Mouse (Mus musculus) heart, postnatal 14 days (tissue): ENCODE data around the gene 2210407C18Rik. TPM values are rescaled to one million over a fixed set of nuclear protein-coding genes. Genes with fewer than 3 reads are reported as not detected.

ENCODE experiments used
- DNase-seq, 2 experiments: peaks; one replicate each; pipeline ENCODE4 v3.0.0; 2021 to 2022
- intact Hi-C: fragments of 180-260 bp; cut with DNase I; formaldehyde crosslinking; loops from one replicate; pipeline ENCODE4 v1.15.1; 2025
- total RNA-seq, 2 experiments: library from RNA; stranded (reverse); gene quantifications; 2 replicates each; pipeline ENCODE4 v1.2.3; 2021

Gene 2210407C18Rik
- total RNA-seq, 2 experiments from 2014 or later: 7.4 to 10.7 TPM

DNA sequence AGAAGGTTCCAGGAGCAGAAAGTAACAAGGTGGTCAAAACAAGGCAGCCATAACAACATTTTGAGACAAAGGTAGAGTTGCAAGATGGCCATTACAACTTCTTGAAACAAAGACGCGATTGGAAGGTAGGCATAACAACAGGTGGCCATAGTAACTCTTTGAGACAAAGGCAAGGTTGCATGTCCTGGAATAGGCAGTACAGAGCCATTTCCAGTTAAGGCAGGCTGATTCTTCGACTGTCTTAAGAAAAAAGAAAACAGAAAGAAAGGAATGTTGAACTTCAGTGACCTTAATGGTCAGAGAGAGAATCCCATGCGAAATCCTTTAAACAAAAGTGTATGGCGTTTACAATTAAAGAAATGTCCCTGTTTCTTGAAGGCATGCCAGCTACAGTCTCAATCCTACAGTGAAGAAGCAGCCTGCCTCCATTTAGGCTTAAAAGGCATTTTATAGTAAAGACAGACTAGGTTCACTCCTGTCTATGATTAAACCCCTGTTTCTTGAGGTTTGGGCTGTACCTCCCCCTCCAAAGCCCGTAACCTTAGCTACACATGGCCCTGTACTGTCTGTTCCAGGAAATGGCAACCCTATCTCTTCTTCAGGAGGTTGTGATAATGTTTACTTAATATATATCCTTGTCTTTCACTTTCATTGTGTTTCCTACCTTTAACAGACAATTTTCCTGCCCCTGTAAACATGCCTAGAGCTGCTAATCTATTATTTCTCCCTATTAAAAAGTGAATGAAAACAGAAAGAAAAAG, 12.9 kb downstream of the 2210407C18Rik start:
- no peak for DNase-seq
- intact Hi-C loops: no loop called here

- DNase-seq: no peak
- intact Hi-C loops: no loop called here
Observed at GRCm38 (mm10) chr11:58602062-58602461, 13.8 kb downstream of the 2210407C18Rik start.

DNA sequence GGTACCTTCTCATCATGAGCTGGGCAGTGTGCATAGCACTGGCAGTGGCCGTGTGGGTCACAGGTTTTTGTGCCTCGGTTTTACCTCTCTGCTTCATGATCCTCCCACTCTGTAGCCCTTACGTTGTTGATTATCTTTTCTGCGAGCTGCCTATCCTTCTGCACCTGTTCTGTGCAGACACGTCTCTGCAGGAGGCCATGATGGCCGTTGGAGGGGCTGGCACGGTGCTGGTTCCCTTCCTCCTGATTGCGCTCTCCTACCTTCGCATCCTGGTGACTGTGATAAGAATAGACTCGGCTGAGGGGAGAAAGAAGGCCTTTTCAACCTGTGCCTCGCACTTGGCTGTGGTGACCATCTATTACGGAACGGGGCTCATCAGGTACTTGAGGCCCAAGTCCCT, 18.0 kb downstream of the 2210407C18Rik start:
- no peak for DNase-seq
- intact Hi-C loops: no loop called here

DNA sequence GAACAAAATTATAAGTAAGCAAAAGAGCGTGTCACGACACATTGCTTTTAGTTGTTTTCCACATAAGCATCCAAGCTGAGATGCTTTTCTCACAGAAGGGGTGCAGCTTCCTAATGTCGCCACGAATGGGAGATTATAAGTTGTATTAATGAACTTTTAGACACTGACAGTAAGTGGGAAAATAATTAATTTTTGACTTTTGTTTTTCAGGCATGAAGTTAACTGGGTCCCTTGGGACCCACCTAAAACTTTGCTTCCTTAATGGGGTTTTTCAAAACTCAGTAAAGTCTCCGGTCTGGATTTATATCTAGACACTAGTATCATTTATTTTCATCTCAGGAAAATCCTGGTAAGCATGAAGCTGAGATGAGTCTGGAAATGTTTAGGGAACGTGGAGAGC, 21.1 kb downstream of the 2210407C18Rik start, which contains the start of gene Olfr324:
TSS of gene Olfr324 (plus strand) at position 301 of the 400 bp plus-strand sequence.
- intact Hi-C loops: no loop called here
- no peak for DNase-seq

- DNase-seq: no peak
- intact Hi-C loops: loop anchor here (5.0 kb wide), 1 partner anchor 186 kb away; no protein-coding TSS in a partner anchor
Observed at GRCm38 (mm10) chr11:58588620-58589250, 27.1 kb downstream of the 2210407C18Rik start.

DNA sequence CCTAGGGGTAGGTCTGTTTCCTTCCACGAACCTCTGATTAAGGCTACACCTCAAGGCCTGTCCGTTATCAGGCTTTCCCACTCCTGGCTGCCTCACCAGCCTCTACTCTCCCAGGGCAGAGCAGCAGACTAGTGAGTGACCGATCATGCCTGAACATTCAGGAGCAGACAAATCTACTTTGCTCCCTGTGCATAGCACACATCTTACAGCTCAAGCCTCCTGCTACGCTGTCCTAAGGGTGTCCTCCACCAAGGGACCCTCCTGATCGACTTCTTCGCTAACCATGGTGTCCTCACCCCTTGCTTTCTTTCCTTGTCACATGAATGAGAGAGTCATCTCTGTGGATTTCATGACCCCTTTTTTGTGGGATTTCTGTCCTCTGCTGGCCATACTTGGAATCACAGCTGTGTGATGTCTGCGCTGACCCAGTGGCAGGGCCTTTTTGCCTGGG, 28.0 kb downstream of the 2210407C18Rik start:
- peak; percentile 41 to 71 for DNase-seq
- intact Hi-C loops: loop anchor here (5.0 kb wide), 1 partner anchor 186 kb away; no protein-coding TSS in a partner anchor

DNA sequence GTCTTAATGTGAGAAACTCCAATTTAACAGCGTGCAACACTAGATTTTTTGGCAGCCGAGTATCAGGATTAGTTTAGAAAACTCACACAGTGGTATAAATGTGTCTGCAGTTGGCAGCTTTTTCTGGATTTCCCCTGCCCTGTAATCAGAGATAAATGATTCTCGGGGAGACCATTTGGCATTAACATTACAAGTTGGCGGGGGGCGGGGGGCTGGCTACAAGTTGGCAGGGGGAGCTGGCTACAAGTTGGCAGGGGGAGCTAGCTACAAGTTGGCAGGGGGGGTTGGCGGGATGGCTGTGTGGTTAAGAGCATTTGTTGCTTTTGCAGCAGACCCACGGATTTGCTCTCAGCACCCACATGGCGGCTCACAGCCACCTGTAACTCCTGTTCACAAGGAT, 37.2 kb downstream of the 2210407C18Rik start:
- intact Hi-C loops: no loop called here
- DNase-seq: no peak

DNA sequence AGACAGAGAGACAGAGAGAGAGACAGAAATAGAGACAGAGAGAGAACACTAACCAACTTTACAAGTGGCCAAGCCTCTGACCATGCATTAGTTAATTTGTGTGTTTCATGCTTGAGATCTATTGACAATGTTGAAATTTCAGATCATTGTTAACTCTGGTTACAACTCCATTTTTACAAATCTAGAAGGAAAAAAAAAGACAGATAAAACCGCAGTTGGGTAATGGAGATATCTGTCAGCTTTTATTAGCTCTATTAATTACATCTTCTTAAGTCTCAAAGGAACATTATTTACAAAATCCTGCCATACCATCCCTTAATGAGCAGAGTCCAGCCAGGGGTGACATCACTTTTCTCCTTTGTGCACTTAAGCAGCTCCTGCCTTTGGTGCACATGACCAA, 38.4 kb downstream of the 2210407C18Rik start, which contains the start of gene Olfr325:
TSS of gene Olfr325 (plus strand) at position 301 of the 400 bp plus-strand sequence.
- intact Hi-C loops: no loop called here

GRCm38 (mm10) chr11:58570405-58570804, 45.5 kb downstream of the 2210407C18Rik start, which contains the start of gene Olfr224:
Gene Olfr224 (minus strand): TSS chr11:58570553.
- peak; percentile 32 to 50 for DNase-seq
- intact Hi-C loops: no loop called here

More for the DNA sequence above, 38.4 kb downstream of the 2210407C18Rik start, which contains the start of gene Olfr325:
- DNase-seq: no peak

Other genes with a start within 250 kb of the 2210407C18Rik start
- not detected for gene Lypd8, start 237.0 kb downstream of the 2210407C18Rik start, total RNA-seq
- not detected for gene 1810065E05Rik, start 195.0 kb downstream of the 2210407C18Rik start, total RNA-seq
- gene Gm12253, start 183.5 kb downstream of the 2210407C18Rik start, total RNA-seq: not detected
- gene Lypd9, start 163.2 kb downstream of the 2210407C18Rik start, total RNA-seq: not detected
- gene Olfr30, start 153.8 kb downstream of the 2210407C18Rik start, total RNA-seq: not detected
- gene Olfr332, start 123.5 kb downstream of the 2210407C18Rik start, total RNA-seq: not detected
- gene Olfr331, start 113.5 kb downstream of the 2210407C18Rik start, total RNA-seq: not detected
- gene Olfr330, start 81.2 kb downstream of the 2210407C18Rik start, total RNA-seq: not detected
- gene Olfr329-ps, start 69.7 kb downstream of the 2210407C18Rik start, total RNA-seq: not detected
- gene Olfr328, start 60.4 kb downstream of the 2210407C18Rik start, total RNA-seq: under 1 TPM; 0.10 to 0.12 TPM
- not detected for gene Olfr224, start 45.5 kb downstream of the 2210407C18Rik start, total RNA-seq
- not detected for gene Olfr325, start 38.3 kb downstream of the 2210407C18Rik start, total RNA-seq
- not detected for gene Olfr324, start 21.0 kb downstream of the 2210407C18Rik start, total RNA-seq
- not detected for gene Olfr323, start 14.4 kb upstream of the 2210407C18Rik start, total RNA-seq
- gene Trim58, start 24.4 kb upstream of the 2210407C18Rik start, total RNA-seq: under 1 TPM in 1 of 2 experiments, not detected in 1; 0.17 TPM
- gene Olfr322, start 42.7 kb upstream of the 2210407C18Rik start, total RNA-seq: not detected
- not detected for gene Olfr320, start 65.0 kb upstream of the 2210407C18Rik start, total RNA-seq
- not detected for gene Olfr319, start 83.1 kb upstream of the 2210407C18Rik start, total RNA-seq
- gene Olfr318, start 107.9 kb upstream of the 2210407C18Rik start, total RNA-seq: not detected
- not detected for gene Olfr317, start 123.1 kb upstream of the 2210407C18Rik start, total RNA-seq
- not detected for gene Olfr316, start 136.7 kb upstream of the 2210407C18Rik start, total RNA-seq
- not detected for gene Olfr315, start 157.1 kb upstream of the 2210407C18Rik start, total RNA-seq
- not detected for gene Olfr314, start 166.9 kb upstream of the 2210407C18Rik start, total RNA-seq
- not detected for gene Fam183b, start 185.9 kb upstream of the 2210407C18Rik start, total RNA-seq
- gene Olfr313, start 198.9 kb upstream of the 2210407C18Rik start, total RNA-seq: not detected
- gene Olfr312, start 213.2 kb upstream of the 2210407C18Rik start, total RNA-seq: not detected
- gene Olfr311, start 223.2 kb upstream of the 2210407C18Rik start, total RNA-seq: not detected
- 1 to 10 TPM; 2.5 to 3.7 TPM for gene Gm12258, start 231.1 kb upstream of the 2210407C18Rik start, total RNA-seq